Mouse (Mus musculus) liver, postnatal 0 days (tissue): ENCODE data around the gene Ap3b1.

Experiments used
- CTCF ChIP-seq: sonication (generic); IDR thresholded peaks from 2 replicates; pipeline ENCODE4 v1.5.1; 2016; ENCODE audit warnings: antibody characterized with exemption, low read depth
- EP300 ChIP-seq: IDR thresholded peaks from 2 replicates; pipeline ENCODE4 v1.6.1; 2016; ENCODE audit warnings: antibody characterized with exemption, low read depth, mild to moderate bottlenecking

DNA sequence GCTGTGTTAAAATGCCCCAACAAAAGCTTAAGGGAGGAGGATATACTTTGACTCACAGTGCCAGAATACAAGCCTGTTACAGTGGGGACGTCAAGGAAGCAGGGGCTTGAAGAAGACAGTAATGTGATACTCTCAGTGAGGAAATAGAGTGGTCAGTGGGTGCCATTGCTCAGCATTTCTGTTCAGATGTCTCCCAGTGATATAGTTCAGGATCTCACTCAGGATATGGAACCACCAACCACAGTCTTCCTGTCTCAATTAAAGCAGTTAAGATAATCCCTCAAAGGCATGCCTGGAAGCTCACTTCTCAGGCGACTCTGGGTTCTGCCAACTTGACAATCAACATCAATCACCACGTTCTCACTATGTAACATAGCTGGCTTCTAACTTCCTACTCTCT is 4.2 kb upstream of the Ap3b1 start:
- TF ChIP-seq CTCF (no peak), EP300 (no peak)
